Mouse (Mus musculus) CD4-positive, CD25-positive, alpha-beta regulatory T cell (primary cell): ENCODE data around the gene Gja10. TPM values are rescaled to one million over a fixed set of nuclear protein-coding genes. Genes with fewer than 3 reads are reported as not detected.

ENCODE experiments used
- polyA plus RNA-seq: library from polyadenylated mRNA; unstranded; fragments of 100-300 nt; shearing (Covaris generic); gene quantifications from one replicate; pipeline ENCODE4 v1.2.1, GENCODE M21; 2017

Gja10 gene
- not detected for polyA plus RNA-seq

DNA sequence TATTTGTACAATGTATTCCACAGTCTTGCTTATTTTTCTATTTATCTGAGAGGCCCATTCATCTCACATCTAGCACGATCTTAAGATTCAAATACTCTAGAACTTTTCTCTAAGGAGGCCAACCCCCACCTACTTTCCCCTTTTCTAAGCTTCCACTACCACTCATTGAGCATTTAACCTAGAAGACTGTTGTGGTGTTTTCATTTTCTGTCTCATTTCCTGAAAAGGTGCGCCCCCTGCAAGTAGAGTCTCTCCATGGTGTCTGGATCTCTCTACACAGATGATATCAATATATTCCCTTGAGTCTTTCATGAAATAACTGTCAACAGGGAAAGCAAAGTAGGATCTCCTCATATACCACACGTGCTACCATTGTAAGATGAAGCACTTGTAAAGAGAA is at the start of gene Gja10:
Gja10 (minus strand) TSS at position 101 of the 400 bp plus-strand sequence.

DNA sequence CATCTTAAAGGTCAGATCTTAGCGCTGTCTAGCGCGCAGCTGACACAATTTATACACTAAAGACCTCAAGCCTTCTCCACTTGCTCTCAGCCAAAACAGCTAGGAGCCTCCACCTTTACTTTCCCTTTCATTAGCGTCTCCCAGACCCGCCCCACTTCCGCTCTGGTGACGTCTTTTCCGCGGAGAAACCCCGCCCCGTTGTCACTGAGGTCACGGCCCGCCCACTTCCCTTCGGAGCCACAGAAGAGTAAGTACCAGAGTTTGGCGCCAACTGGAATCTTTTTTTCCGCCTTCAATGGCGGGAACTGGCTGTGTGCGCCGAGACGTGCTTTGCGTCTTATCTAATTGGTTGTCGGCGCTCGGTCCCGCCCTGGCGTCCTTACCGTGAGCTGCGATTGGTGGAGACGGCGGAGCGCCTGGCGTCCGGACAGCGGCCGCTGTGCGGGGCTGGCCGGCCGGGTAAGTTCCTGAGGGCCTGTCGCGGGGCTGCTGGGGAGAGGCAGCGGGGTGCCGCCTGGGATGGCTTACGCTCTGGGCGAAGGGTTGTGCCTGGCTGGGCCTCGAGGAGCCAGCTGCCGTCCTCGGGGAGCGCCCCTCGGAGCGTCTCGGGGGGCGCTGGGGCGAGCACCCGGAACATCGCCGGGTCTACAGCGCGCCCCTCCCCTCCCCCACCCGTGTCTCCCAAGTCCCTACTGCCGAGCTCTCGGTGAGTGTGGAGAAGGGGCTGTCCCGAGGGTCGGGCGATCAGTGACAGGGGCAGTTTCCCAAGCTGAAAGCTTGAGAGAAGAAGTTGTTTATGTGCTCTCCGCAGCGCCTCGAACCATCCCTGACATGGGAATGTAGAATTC is 12.7 kb upstream of the Gja10 start, which contains the start of gene Casp8ap2:
Casp8ap2 (plus strand) TSS at position 418 of the 848 bp plus-strand sequence.

Other genes with a start within 250 kb of the Gja10 start
- 38.9 TPM for gene Casp8ap2, start 12.7 kb upstream of the Gja10 start, polyA plus RNA-seq
- 34.1 TPM for gene Mdn1, start 54.4 kb upstream of the Gja10 start, polyA plus RNA-seq
- gene Lyrm2, start 197.5 kb upstream of the Gja10 start, polyA plus RNA-seq: 61.2 TPM